Mouse (Mus musculus): ENCODE data around the gene Zbtb16.

DNA sequence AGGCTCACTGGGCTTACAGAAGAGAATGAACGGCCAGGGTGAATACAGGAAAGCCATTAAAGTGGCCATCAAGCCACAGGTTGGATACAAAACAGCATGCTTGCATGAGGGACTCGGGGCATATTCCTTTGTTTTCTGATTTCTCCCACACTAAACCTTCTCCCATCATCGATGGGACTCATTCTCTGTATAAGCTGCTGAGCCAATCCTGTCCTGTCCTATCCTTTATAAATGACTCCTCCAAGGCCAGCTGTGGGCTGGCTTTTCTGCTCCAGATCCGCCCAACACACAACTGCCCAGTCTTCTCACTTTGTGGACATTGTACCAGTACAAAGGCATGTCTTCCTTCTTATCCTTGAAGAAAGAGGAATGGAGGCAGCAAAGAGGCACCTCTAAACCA, 134.7 kb downstream of the Zbtb16 start:
- TF ChIP-seq CTCF (IDR thresholded peaks at IDR 0.05; ENCODE audit: insufficient read depth, low read depth, low read length) (no peak), POLR2A (IDR thresholded peaks at IDR 0.05; ENCODE audit: insufficient read depth, low read depth, low read length) (no peak)

Measured in olfactory bulb, adult 2 months (tissue).